Mouse (Mus musculus) inflammation-experienced regulatory T-cells, adult 6 months (primary cell): ENCODE data around the gene Pkn1. TPM values are rescaled to one million over a fixed set of nuclear protein-coding genes. Genes with fewer than 3 reads are reported as not detected.
A peak's percentile ranks its signal among the peaks of the same experiment; 100 is the strongest.

Experiments used
- ATAC-seq: one replicate; pipeline ENCODE4 v1.8.0; 2017
- polyA plus RNA-seq, 3 experiments: library from polyadenylated mRNA; unstranded; fragments of 100-300 nt; shearing (Covaris generic); gene quantifications; one replicate each; pipeline ENCODE4 v1.2.1; 2017

The Pkn1 gene
- 10 to 100 TPM; 20.3 to 27.7 (median 24.6) TPM for polyA plus RNA-seq

- ATAC-seq: no peak
Measured at GRCm38 (mm10) chr8:83698661-83699453, at the start of gene Pkn1. Pkn1 (minus strand) TSS chr8:83699179.

GRCm38 (mm10) chr8:83748708-83749107 lies 49.7 kb upstream of the Pkn1 start:
- peak; percentile 94 for ATAC-seq

- peak; percentile 65 for ATAC-seq
Measured at GRCm38 (mm10) chr8:83747661-83748346, 48.8 kb upstream of the Pkn1 start.

DNA sequence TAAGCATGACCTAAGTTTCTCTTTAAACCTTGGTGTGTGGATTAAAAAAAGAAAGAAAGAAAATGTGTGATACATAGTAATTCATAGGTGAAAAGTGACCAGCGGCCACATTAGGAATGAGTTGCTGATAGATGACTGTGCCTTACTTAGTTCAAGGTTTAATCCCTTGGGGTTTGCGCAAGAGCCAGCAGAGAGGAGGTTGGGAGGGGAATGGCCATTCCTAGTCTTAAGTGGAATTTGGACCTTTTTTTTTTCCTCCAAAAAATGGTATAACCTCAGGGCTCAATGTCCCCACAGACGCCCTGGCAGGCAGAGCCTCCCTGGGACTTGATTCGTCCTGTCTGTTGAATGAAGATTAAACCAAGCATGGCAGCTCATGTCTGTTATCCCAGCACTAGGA lies 45.1 kb upstream of the Pkn1 start:
- no peak for ATAC-seq

DNA sequence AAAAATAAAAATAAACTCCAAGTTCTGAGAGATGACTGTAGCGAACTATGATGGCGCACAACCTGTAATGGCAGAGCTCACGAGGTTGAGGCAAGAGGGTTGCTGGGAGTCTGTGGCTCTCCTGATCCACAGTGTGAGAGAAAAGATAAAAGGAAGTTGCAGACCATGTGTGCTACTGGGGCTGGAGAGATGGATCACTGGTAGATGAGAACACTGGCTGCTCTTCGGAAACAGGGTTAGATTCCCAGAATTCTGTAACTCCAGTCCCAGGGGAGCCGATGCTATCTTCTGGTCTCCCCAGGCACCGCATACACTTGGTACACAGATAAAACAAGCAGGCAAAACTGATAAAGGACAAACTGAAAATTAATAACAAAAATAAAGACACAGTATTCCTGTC lies 44.0 kb upstream of the Pkn1 start:
- no peak for ATAC-seq

DNA sequence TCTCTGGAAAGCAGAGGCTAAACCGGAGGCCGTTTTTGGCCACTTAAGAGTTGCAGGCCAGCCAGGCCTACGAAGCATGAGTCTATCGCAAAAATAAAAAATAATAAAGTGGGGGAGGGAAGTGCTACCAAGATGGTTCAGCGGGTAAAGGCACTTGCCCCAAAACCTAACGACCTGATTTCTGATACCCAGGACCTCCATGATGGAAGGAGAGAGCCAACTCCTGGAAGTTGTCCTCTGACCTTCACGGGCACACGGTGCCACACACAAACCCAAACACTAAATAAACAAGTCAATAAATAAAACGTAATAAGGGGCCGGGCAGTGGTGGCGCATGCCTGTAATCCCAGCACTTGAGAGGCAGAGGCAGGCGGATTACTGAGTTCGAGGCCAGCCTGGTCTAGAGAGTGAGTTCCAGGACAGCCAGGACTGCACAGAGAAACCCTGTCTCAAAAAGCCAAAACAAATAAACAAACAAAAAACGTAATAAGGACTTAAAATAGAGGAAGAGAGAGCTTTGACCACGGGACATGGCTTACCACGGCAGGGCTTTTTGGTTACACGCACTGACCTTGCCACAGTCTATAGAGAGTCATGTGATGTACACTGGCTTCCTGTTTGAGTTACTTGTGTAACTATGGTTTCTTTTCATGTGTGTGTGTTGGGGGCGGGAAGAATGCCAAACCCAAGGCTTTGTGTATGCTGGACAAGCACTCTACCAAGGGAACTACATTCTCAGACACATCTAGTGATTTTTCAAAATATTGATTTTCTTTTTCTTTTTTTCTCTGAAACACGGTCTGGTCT lies 43.1 kb upstream of the Pkn1 start:
- ATAC-seq: peak; percentile 70

DNA sequence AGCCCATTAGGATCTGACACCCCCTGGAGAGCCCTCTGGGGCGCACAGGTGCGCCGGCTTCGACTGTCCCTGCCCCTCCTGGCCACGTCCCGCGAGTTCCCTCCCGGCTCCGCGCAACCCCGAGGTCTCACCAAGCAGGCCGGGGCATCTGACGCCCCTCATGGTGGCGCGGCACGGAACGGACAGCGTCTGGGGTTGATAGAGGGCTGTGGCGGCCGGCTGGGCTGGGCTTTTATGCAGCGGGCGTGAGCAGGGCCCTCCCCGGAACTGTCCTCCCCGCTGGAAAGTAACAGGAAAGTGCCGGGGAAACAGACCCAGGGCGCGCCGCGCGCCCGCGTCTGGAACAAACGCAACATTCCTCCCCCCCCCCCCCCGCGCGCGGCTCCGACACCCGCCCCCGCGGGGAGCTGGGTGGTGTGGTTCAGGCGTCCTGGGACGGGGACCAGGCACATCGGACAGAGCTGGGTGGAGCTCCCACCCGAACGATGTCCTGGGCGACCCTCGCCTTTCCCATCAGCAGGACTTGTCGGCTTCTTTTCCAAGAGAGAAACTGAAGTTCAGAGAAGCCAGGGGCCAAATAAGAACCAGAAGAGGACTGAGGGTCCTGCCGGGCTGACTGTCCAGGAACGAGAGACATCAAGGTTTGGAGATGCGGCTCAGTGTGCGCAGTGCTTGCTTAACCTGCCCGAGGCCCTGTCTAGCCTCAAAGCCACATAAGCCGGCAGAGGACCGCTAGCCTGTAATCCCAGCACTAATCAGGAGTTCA lies 42.2 kb upstream of the Pkn1 start, which contains the start of gene Adgre5:
Gene Adgre5, minus strand, starts transcription at position 351 of the 766 bp plus-strand sequence.
- peak; percentile 10 for ATAC-seq

- no peak for ATAC-seq
Measured at GRCm38 (mm10) chr8:83740586-83740975, 41.6 kb upstream of the Pkn1 start.

GRCm38 (mm10) chr8:83739711-83740468 lies 40.9 kb upstream of the Pkn1 start:
- ATAC-seq: peak; percentile 36

GRCm38 (mm10) chr8:83738949-83739710 lies 40.2 kb upstream of the Pkn1 start:
- no peak for ATAC-seq

DNA sequence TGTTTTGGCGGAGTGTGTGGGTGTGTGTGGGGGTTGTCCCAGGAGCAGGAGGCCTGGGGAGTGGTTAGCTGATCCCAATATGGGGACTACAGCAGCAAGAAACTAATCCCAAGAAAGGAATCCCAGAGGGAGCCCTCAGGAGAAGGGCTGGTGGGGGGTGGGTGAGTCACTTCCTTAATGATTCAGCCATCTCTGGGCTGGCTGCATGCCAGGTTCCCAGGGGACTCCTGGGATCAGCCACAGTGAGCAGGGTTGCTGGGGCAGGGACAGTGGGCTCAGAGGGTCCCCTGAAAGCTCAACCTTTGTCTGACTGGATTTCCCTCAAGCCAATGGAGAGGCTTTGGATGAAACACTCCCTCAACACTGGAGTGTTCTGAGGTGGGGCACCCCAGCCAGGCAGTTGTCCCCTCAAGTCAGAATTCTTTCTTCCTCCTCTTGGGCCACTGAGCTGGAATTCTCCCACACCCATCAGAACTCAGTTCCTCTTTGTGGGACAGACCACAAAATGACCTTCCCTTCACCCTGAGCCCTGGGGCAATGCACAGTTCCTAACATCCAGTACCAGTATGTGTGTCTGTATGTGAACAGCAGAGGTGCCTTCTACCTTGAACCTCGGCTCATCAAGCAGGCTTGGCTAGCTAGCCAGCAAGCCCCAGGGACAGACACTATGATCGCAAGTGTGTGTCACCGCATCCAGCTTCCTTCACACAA lies 39.0 kb upstream of the Pkn1 start:
- ATAC-seq: no peak

DNA sequence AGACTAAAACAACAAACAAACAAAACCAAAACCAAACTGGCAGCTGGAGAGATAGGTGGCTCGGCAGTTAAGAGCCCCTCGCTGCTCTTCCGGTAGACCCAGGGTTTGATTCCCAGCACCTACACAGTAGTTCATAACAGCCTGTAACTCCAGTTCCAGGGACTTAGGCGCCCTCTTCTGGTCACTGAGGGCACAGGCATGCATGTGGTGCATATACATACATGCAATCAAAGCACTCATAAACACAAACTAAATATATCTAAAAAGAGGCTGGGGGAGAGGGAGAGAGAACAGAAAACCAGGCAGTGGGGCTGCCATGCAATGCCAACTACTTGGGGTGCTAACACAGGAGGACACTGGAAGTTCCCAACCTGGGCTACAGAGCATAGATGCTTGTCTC lies 38.4 kb upstream of the Pkn1 start:
- ATAC-seq: no peak

DNA sequence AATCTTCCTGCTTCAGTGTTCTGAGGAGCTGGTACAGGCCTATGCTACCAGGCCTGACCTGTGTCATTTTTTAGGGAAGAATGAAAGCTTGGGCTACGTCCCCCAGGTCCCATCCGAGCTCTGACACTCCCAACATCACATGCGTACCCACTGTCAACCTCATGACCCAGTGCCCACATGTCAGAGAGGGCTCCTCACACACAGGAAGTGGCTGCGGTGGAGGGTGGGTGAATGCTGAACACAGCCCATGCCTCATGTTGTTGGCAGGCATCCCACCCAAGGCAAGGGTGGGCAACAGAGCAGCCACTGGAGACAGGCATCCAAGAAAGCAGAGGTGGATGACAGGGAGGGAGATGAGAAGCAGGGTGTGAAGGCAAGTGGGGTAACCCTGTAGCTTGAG lies 37.7 kb upstream of the Pkn1 start:
- peak; percentile 79 for ATAC-seq

DNA sequence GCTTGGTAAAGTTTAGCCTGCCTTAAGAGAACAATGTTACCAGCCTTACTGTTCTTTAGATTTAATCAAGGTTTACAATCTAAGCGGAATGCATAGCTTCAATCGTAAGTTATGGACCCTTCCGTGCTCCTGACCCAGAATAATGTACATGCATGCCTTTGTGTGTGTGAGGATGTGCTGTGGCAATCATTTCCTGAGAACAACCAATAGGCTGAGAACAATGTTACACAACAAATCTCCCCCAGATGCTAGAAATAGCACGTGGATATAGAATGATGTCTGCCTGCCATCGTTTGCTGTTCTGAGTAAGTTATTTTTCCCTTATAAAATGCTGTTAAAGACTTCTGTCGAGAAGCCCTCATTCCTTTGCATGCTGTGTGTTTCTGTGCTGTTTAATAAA lies 33.9 kb upstream of the Pkn1 start:
- no peak for ATAC-seq

- no peak for ATAC-seq
Measured at GRCm38 (mm10) chr8:83731906-83732305, 32.9 kb upstream of the Pkn1 start.

- ATAC-seq: no peak
Measured at GRCm38 (mm10) chr8:83729009-83729807, 30.2 kb upstream of the Pkn1 start.

- ATAC-seq: no peak
Measured at GRCm38 (mm10) chr8:83725521-83726102, 26.6 kb upstream of the Pkn1 start.

- ATAC-seq: peak; percentile 67
Measured at GRCm38 (mm10) chr8:83724697-83725482, 25.9 kb upstream of the Pkn1 start.
